Mouse (Mus musculus) kidney, postnatal 4 days (tissue): Measurements from ENCODE around the gene Ube2b.

Source experiments
- DNase-seq, 2 experiments: peaks; one replicate each; pipeline ENCODE4 v3.0.0; 2021; ENCODE audit warnings: mixed read lengths in 2 of 2

Gene Ube2b

DNA sequence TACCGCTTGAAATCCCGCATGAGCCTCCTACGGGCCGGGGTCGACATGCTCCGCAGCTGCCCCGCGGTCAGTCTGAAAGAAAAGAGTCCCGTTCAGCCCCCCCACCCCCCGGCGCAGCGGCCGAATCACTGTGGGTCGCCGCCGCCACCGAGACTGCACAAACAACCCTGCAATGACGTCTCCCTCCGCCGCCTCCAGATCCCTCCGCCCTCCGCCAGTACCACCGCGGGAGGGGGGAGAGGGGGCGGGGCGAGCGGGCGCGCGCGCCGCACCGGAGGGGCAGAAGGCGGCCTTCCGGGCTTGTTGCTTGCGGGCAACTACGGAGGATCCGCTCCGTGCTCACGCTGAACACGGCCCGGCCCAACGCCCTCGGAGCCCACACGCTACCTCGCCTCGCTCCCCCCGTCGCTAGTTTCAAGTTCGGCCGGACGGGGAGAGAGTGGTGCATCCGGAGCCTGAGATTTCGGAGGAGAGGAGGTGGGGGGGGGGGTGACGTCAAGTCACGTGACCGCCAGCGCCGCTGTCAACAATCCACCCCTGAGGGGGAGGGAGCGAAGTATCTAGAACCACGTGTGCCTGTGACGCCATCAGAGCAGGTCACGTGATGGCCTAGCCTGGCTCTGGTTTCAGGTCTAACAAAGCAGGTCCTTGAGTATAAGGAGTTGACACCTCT, at the start of gene Ube2b:
TSS of gene Ube2b (minus strand) at position 473 of the 673 bp plus-strand sequence.
- peak; percentile 96 to 98 for DNase-seq

GRCm38 (mm10) chr11:52046446-52047165, 46.0 kb upstream of the Ube2b start:
- peak; percentile 9 to 21 for DNase-seq

DNA sequence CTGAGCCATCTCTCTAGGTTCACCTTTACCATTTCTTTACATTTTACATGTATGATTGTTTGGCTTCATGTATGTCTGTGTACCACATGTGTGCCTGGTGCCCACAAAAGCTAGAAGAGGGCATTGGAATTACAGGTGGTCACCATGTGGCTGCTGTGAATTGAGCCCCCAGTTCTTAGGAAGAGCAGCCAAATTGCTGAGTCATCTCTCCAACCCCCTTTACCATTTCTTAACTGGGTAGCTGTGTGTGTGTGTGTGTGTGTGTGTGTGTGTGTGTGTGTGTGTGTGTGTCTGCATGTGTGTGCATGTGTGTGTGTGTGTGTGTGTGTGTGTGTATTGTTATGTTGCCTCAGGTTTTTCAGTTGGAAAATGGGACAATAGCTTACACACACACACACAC, 43.6 kb upstream of the Ube2b start:
- no peak for DNase-seq

GRCm38 (mm10) chr11:52043224-52043623, 42.7 kb upstream of the Ube2b start:
- no peak for DNase-seq

DNA sequence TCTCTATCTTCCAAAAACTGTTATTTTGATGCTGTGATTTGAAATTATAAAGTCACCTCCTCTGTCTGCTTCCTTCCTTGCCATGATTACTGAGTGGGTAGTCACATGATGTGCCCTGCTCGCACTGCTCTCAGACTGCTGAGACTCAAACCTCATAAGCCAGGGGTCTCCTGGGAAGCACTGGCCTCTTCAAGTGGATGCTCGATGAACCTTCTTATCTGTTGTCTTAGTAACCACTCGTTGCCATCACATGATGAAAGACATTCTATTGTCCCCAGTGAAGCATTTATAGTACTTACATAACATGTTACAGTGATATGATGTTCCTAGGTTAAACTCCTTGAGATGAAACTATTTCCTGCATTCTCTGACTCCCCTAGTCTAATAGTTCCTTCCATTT, 37.1 kb upstream of the Ube2b start:
- DNase-seq = no peak

- DNase-seq = no peak
Measured at GRCm38 (mm10) chr11:52035905-52036304, 35.3 kb upstream of the Ube2b start.

- DNase-seq = no peak
Measured at GRCm38 (mm10) chr11:52033953-52034352, 33.4 kb upstream of the Ube2b start.

GRCm38 (mm10) chr11:52032356-52032755, 31.8 kb upstream of the Ube2b start:
- no peak for DNase-seq

GRCm38 (mm10) chr11:52018217-52018616, 17.7 kb upstream of the Ube2b start:
- DNase-seq = no peak

GRCm38 (mm10) chr11:52011541-52011940, 11.0 kb upstream of the Ube2b start:
- DNase-seq = no peak

GRCm38 (mm10) chr11:52011011-52011410, 10.4 kb upstream of the Ube2b start:
- no peak for DNase-seq

- no peak for DNase-seq
Measured at GRCm38 (mm10) chr11:52005586-52005985, 5.0 kb upstream of the Ube2b start.

GRCm38 (mm10) chr11:52003772-52004528, 3.4 kb upstream of the Ube2b start, which contains the start of gene Cdkl3:
Gene Cdkl3, plus strand, starts transcription at chr11:52004221.
- DNase-seq = peak; percentile 94 to 97

- DNase-seq = no peak
Measured at GRCm38 (mm10) chr11:52003505-52003771, 2.9 kb upstream of the Ube2b start.

DNA sequence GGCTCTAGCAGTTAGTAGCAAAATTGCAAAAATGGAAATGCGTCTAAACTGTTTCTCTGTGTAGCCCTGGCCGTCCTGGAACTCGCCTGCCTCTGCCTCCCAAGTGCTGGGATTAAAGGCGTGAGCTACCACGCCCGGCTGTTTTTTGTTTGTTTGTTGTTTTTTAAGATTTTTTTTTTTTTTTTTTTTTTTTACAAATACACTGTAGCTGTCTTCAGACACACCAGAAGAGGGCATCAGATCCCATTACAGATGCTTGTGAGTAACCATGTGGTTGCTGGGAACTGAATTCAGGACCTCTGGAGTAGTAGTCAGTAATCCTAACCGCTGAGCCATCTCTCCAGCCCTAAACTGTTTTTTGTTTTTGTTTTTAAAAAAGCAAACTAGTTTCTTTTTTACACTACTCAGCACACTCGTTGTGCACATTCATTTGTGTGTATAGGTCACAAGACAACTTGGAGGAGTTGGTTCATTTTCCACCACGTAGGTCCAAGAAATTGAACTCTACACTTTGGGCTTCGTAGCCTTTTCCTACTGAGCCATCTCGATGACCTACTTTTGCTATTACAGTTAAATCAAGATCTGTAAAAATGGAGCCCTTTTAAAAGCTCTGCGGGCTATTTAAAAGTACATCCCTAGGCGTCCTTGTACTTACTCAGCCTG, 2.4 kb upstream of the Ube2b start:
- DNase-seq = no peak

DNA sequence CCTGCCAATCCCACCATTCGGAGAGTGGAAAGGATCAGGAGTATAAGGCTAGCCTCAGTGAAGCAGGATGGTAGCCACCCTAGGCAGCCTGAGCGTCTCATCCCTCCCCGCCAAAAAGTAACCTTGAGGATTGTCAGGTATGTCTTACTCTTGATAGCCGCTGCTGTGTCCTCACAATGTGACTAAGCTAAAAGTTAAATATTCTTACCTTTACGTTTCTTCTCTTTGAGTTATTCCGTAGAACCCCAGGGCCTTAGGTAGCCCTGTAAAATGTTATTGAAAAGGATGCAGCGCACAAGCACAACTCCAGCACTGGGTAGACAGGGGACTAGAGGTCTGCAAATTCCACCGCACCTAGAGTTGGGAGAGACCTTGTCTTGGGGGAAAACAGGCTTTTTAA, 1.3 kb upstream of the Ube2b start:
- DNase-seq = no peak

DNA sequence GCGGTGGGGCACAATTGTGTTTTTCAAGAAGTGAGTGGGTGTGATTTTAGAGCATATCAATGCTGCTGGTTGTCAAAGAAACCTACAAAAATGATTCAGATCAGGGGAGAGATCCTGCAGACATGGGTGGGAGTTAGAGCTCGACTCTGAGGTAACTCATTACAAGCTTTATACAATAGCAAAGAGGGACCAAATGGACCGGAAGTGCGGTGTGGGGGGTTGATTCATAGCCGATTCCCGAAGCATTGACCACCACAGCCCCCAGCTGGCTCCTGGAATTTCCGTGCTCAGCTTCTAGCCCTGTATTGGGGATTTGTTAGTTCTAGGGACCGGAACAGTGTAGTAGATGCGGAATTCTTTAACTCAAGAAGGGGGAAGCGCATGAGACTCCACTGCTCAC, 779 bp upstream of the Ube2b start:
- DNase-seq = peak in 1 of 2 experiments; percentile 22

DNA sequence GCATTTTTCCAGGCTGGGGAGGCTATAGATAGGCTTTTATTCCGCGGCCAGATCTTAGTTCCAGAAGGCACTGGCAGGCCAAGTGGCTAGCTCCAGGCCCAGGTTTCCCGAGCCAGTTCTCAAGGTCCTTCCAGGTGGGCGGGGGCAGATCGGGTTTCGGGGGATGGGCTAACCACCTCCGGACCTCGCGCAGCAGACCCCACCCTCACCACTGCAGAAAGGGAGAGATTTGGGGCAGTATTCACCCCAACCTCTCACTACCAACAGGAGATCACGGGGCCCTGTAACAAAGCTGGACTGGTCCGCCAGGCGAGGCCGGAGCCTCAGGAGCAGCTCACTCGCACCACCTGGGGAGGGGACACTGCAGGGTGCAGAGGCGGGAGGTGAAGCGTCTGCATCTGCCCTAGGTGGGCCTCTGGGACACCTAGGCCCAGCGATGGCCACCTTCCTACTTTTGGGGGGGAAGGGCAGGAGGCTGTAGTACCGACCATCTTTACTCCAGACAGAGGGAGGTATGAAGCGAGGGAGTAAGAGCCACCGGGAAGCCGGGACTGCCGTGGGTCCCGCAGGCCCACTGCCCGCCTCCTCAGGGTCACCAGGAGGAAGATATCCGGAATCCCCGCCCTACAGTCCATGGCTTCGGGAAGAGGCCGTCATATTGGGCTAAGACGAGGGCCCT, 812 bp downstream of the Ube2b start:
- peak; percentile 76 to 85 for DNase-seq

- no peak for DNase-seq
Measured at GRCm38 (mm10) chr11:51971644-51972043, 28.9 kb downstream of the Ube2b start.

DNA sequence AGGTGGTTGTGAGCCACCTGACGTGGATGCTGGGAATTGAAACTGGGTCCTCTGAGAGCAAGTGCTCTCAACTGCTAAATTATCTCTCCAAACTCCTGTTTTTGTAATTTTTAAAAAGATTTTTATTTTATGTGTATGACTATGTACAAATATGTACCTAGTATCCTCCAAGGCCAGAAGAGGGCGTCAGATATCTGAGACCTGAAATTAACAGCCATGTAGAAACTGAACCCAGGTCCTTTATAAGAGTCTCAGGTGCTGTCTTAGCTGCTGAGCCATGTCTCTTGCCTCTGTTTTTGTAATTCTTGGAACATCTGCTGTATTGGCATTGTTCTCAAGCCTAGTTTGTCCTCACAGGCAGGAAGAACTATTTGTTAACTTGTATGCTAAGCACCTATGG, 31.1 kb downstream of the Ube2b start:
- no peak for DNase-seq

DNA sequence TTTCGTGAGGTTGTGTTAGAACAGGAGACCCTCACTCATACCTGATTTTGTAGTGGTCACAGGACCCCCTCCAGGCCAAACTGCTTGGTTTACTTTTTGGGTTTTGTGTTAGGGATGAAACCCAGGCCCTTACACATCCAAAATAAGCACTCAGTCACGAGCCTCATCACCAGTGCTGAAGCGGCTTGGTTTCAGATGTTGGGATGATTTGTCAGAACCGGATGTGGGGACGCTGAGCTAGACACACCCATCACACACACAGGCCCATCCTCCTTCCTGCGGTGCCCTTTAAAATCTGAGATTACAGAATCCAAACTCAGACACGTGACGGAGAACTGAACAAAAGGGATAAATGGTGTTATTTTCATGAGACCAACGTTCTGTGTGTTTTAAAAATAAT, 31.7 kb downstream of the Ube2b start:
- no peak for DNase-seq
